Mouse (Mus musculus): ENCODE measurements around the gene Dock1. TPM values are rescaled to one million over a fixed set of nuclear protein-coding genes. Genes with fewer than 3 reads are reported as not detected.

Gene Dock1
- polyA plus RNA-seq, 1 experiment from 2014 or later = 21.9 TPM

GRCm38 (mm10) chr7:134690806-134691205, 20.4 kb downstream of the Dock1 start:
- H3K27ac ChIP-seq (ENCODE audit: low read length) = peak overlapping the region; percentile 76; the same call in 1 of the 2 replicates
- H3K4me3 ChIP-seq (ENCODE audit: low read length) = no peak overlapping the region
- no peaks in the 10 kb centered on the region for H3K27me3 ChIP-seq (replicated peaks; ENCODE audit: control insufficient read depth, insufficient read depth, low read length)
- 0 out of 2 replicates have a peak overlapping the region, but pooled peaks have one; percentile 45 for H3K9ac ChIP-seq (ENCODE audit: low read depth, low read length)
- no peaks in the 10 kb centered on the region for H3K36me3 ChIP-seq (ENCODE audit: control insufficient read depth, insufficient read depth, low read length)
- no peak overlapping the region for H3K4me2 ChIP-seq (ENCODE audit: low read depth, low read length)
- peaks cover 29% of the 10 kb centered on the region for H3K4me1 ChIP-seq (ENCODE audit: control insufficient read depth, insufficient read depth, low read length)
- 98% methylated on average over 3 of the region's 3 CpGs for WGBS
- no peak for ATAC-seq
- H3K9me3 ChIP-seq (ENCODE audit: control insufficient read depth, low read length) = 0 out of 2 replicates have a peak, but pooled peaks cover 4% of the 10 kb centered on the region

- 90% methylated on average over 1 of the region's 1 CpGs for WGBS
- H3K4me1 ChIP-seq (ENCODE audit: control insufficient read depth, insufficient read depth, low read length) = peaks cover 48% of the 10 kb centered on the region
Observed at GRCm38 (mm10) chr7:134693325-134693724, 22.9 kb downstream of the Dock1 start.

GRCm38 (mm10) chr7:134695431-134695830, 25.0 kb downstream of the Dock1 start:
- no peak overlapping the region for H3K4me3 ChIP-seq (ENCODE audit: low read length)
- H3K4me1 ChIP-seq (ENCODE audit: control insufficient read depth, insufficient read depth, low read length) = peaks cover 56% of the 10 kb centered on the region
- ATAC-seq = no peak
- no peak overlapping the region for H3K9ac ChIP-seq (ENCODE audit: low read depth, low read length)
- H3K27ac ChIP-seq (ENCODE audit: low read length) = no peak overlapping the region; the same call in 1 of the 2 replicates
- H3K36me3 ChIP-seq (ENCODE audit: control insufficient read depth, insufficient read depth, low read length) = no peaks in the 10 kb centered on the region
- 63% methylated on average over 4 of the region's 4 CpGs for WGBS
- H3K4me2 ChIP-seq (ENCODE audit: low read depth, low read length) = no peak overlapping the region
- no peaks in the 10 kb centered on the region for H3K27me3 ChIP-seq (replicated peaks; ENCODE audit: control insufficient read depth, insufficient read depth, low read length)
- H3K9me3 ChIP-seq (ENCODE audit: control insufficient read depth, low read length) = no peaks in the 10 kb centered on the region

More at GRCm38 (mm10) chr7:134693325-134693724, 22.9 kb downstream of the Dock1 start:
- Histone ChIP-seq H3K27ac (ENCODE audit: low read length) (no peak overlapping the region), H3K4me3 (ENCODE audit: low read length) (no peak overlapping the region), H3K4me2 (ENCODE audit: low read depth, low read length) (no peak overlapping the region), H3K9me3 (ENCODE audit: control insufficient read depth, low read length) (no peaks in the 10 kb centered on the region), H3K9ac (ENCODE audit: low read depth, low read length) (no peak overlapping the region), H3K27me3 (replicated peaks; ENCODE audit: control insufficient read depth, insufficient read depth, low read length) (no peaks in the 10 kb centered on the region), H3K36me3 (ENCODE audit: control insufficient read depth, insufficient read depth, low read length) (no peaks in the 10 kb centered on the region)
- no peak for ATAC-seq

- Histone ChIP-seq H3K9me3 (ENCODE audit: control insufficient read depth, low read length) (no peaks in the 10 kb centered on the region), H3K4me1 (ENCODE audit: control insufficient read depth, insufficient read depth, low read length) (peaks cover 55% of the 10 kb centered on the region), H3K9ac (ENCODE audit: low read depth, low read length) (0 out of 2 replicates have a peak overlapping the region, but pooled peaks have one; percentile 38), H3K27ac (ENCODE audit: low read length) (peak overlapping the region; percentile 57), H3K4me3 (ENCODE audit: low read length) (no peak overlapping the region), H3K27me3 (replicated peaks; ENCODE audit: control insufficient read depth, insufficient read depth, low read length) (no peaks in the 10 kb centered on the region), H3K4me2 (ENCODE audit: low read depth, low read length) (peak overlapping the region; percentile 14; the same call in 1 of the 2 replicates), H3K36me3 (ENCODE audit: control insufficient read depth, insufficient read depth, low read length) (no peaks in the 10 kb centered on the region)
- ATAC-seq = peak; percentile 56
- WGBS = 73% methylated on average over 10 of the region's 10 CpGs
Observed at GRCm38 (mm10) chr7:134696126-134696979, 25.9 kb downstream of the Dock1 start.

- Histone ChIP-seq H3K4me3 (ENCODE audit: low read length) (no peak overlapping the region), H3K27me3 (replicated peaks; ENCODE audit: control insufficient read depth, insufficient read depth, low read length) (no peaks in the 10 kb centered on the region), H3K4me2 (ENCODE audit: low read depth, low read length) (no peak overlapping the region), H3K36me3 (ENCODE audit: control insufficient read depth, insufficient read depth, low read length) (no peaks in the 10 kb centered on the region), H3K9ac (ENCODE audit: low read depth, low read length) (no peak overlapping the region), H3K4me1 (ENCODE audit: control insufficient read depth, insufficient read depth, low read length) (peaks cover 55% of the 10 kb centered on the region), H3K27ac (ENCODE audit: low read length) (no peak overlapping the region), H3K9me3 (ENCODE audit: control insufficient read depth, low read length) (no peaks in the 10 kb centered on the region)
- no peak for ATAC-seq
- WGBS = 70% methylated on average over 4 of the region's 4 CpGs
Observed at GRCm38 (mm10) chr7:134697479-134697878, 27.0 kb downstream of the Dock1 start.

DNA sequence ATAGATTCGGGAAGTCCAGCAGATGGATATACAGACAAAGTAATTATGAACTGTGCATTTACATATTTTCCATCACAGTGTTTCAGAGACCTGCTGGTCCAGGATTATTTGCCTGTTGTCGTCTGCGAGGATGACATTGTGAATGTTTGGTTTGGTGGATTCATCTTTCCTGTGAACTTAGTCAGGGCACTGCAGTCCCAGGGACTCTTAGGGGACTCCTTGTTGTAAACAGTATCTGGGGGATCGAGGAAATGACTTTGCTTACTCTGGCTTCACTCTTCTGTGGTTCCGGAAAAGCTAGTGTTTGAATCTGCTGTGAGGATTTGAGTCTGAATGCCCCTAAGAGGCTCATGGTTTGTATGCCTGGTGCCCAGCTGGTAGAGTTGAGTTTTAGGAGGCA, 27.8 kb downstream of the Dock1 start:
- H3K27me3 ChIP-seq (replicated peaks; ENCODE audit: control insufficient read depth, insufficient read depth, low read length) = no peaks in the 10 kb centered on the region
- H3K9me3 ChIP-seq (ENCODE audit: control insufficient read depth, low read length) = no peaks in the 10 kb centered on the region
- H3K9ac ChIP-seq (ENCODE audit: low read depth, low read length) = no peak overlapping the region
- H3K4me3 ChIP-seq (ENCODE audit: low read length) = no peak overlapping the region
- H3K4me2 ChIP-seq (ENCODE audit: low read depth, low read length) = no peak overlapping the region
- no peaks in the 10 kb centered on the region for H3K36me3 ChIP-seq (ENCODE audit: control insufficient read depth, insufficient read depth, low read length)
- H3K27ac ChIP-seq (ENCODE audit: low read length) = no peak overlapping the region
- peaks cover 59% of the 10 kb centered on the region for H3K4me1 ChIP-seq (ENCODE audit: control insufficient read depth, insufficient read depth, low read length)
- ATAC-seq = no peak
- WGBS = 60% methylated on average over 5 of the region's 5 CpGs

GRCm38 (mm10) chr7:134700001-134700400, 29.5 kb downstream of the Dock1 start:
- H3K4me2 ChIP-seq (ENCODE audit: low read depth, low read length) = no peak overlapping the region
- H3K27ac ChIP-seq (ENCODE audit: low read length) = no peak overlapping the region
- no peak overlapping the region for H3K9ac ChIP-seq (ENCODE audit: low read depth, low read length)
- H3K27me3 ChIP-seq (replicated peaks; ENCODE audit: control insufficient read depth, insufficient read depth, low read length) = no peaks in the 10 kb centered on the region
- ATAC-seq = no peak
- no peak overlapping the region for H3K4me3 ChIP-seq (ENCODE audit: low read length)
- WGBS = 82% methylated on average over 5 of the region's 5 CpGs
- H3K9me3 ChIP-seq (ENCODE audit: control insufficient read depth, low read length) = no peaks in the 10 kb centered on the region
- no peaks in the 10 kb centered on the region for H3K36me3 ChIP-seq (ENCODE audit: control insufficient read depth, insufficient read depth, low read length)
- peaks cover 59% of the 10 kb centered on the region for H3K4me1 ChIP-seq (ENCODE audit: control insufficient read depth, insufficient read depth, low read length)

DNA sequence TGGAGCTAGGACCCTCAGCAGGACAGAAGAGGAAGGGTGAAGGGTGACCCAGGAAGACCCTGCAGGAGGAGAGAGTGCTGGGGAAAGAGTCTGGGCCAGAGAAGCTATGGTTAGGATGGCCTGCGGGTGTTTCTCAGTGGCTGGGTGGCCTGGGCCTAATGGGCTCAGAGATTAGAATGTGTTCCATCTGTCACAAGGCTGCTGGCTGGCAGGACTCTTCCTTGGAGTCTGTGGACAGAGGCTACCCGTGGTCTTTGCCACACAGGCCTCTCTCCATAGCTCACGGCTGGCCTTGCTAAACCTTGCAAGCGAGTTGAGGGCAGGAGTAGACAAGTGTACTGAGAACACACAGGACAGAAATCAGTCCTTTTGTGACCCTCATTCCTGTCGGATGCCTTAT, 32.0 kb downstream of the Dock1 start:
- H3K4me1 ChIP-seq (ENCODE audit: control insufficient read depth, insufficient read depth, low read length) = peaks cover 40% of the 10 kb centered on the region
- H3K9me3 ChIP-seq (ENCODE audit: control insufficient read depth, low read length) = no peaks in the 10 kb centered on the region
- no peak overlapping the region for H3K4me2 ChIP-seq (ENCODE audit: low read depth, low read length)
- H3K9ac ChIP-seq (ENCODE audit: low read depth, low read length) = no peak overlapping the region
- H3K4me3 ChIP-seq (ENCODE audit: low read length) = no peak overlapping the region
- 73% methylated on average over 5 of the region's 5 CpGs for WGBS
- no peak for ATAC-seq
- H3K27me3 ChIP-seq (replicated peaks; ENCODE audit: control insufficient read depth, insufficient read depth, low read length) = no peaks in the 10 kb centered on the region
- no peak overlapping the region for H3K27ac ChIP-seq (ENCODE audit: low read length)
- H3K36me3 ChIP-seq (ENCODE audit: control insufficient read depth, insufficient read depth, low read length) = no peaks in the 10 kb centered on the region

- Histone ChIP-seq H3K27ac (ENCODE audit: low read length) (no peak overlapping the region), H3K36me3 (ENCODE audit: control insufficient read depth, insufficient read depth, low read length) (no peaks in the 10 kb centered on the region), H3K27me3 (replicated peaks; ENCODE audit: control insufficient read depth, insufficient read depth, low read length) (no peaks in the 10 kb centered on the region), H3K4me1 (ENCODE audit: control insufficient read depth, insufficient read depth, low read length) (peaks cover 28% of the 10 kb centered on the region), H3K9ac (ENCODE audit: low read depth, low read length) (no peak overlapping the region), H3K9me3 (ENCODE audit: control insufficient read depth, low read length) (no peaks in the 10 kb centered on the region), H3K4me3 (ENCODE audit: low read length) (no peak overlapping the region), H3K4me2 (ENCODE audit: low read depth, low read length) (no peak overlapping the region)
- 65% methylated on average over 2 of the region's 2 CpGs for WGBS
- peak; percentile 91 for ATAC-seq
Observed at GRCm38 (mm10) chr7:134703704-134704103, 33.2 kb downstream of the Dock1 start.

Measured in intestine, embryonic 16.5 days (tissue).